ENCODE assay signal across 8 mouse cellular contexts in the genomic region with DNA sequence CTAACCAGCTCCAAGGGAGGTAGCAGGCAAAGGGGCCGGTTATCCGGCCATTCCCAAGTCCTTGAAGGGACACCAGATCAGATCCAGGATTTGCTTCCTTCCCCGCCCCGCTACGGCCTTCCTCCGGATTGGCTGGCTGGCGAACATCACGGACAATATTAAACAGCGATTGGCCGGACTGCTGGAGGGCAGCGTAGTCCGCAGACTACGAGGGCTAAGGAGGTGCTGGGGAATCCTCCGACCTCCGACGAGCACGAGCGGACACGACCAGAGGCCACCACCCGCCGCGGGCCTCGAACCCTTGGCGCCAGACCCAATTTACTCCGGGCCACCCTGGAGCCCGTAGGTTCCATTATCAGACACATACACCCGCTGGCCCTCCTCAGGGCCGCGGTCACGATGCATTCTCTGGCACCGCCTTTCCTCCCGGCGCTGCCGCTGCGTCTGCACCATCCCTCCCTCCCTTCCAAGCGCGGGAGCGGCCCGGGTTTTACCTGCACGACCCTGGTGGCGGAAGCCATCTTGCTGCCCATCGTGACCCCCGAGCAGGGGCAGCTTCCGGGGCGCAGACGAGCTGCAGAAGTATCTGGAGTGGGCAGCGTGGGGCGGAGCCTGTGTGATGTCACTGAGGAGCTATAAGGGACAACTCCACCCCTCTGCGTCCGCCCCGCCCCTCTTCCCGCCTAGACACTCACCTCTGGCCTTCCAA. TPM values are rescaled to one million over a fixed set of nuclear protein-coding genes. Genes with fewer than 3 reads are reported as not detected.
A peak's percentile ranks its signal among the peaks of the same experiment; 100 is the strongest.
DNase-seq lines count a peak whose midpoint lies in the region; ATAC-seq and TF ChIP-seq lines count a peak whose summit lies in the region.

Mrps36 (minus strand) TSS at position 624 of the 709 bp plus-strand sequence.

- peak within 1 kb of the TSS; percentile 91 for H3K27ac ChIP-seq in forebrain, embryonic 13.5 days
- H3K27ac ChIP-seq in liver, postnatal 0 days (ENCODE audit: low read depth) = peak within 1 kb of the TSS; percentile 94
- H3K27ac ChIP-seq in neural tube, embryonic 14.5 days (ENCODE audit: low read depth, low read length) = peak within 1 kb of the TSS; percentile 94

- no peaks in the 10 kb centered on the region for H3K9me3 ChIP-seq in E14TG2a.4 (ENCODE audit: low read length)
- no peaks in the 10 kb centered on the region for H3K9me3 ChIP-seq in forebrain, embryonic 13.5 days (replicated peaks)
- no peaks in the 10 kb centered on the region for H3K9me3 ChIP-seq in liver, postnatal 0 days (ENCODE audit: low read length)
- no peaks in the 10 kb centered on the region for H3K9me3 ChIP-seq in neural tube, embryonic 14.5 days (ENCODE audit: control insufficient read depth, low read length)

- no peak for TF ChIP-seq CTCF in E14TG2a.4 (conservative IDR thresholded peaks at IDR 0.05; ENCODE audit: low read length)
- no peak for TF ChIP-seq CTCF in liver, postnatal 0 days (IDR thresholded peaks at IDR 0.05; ENCODE audit: low read depth)

- peak; percentile 46; the same call in 1 of the 2 replicates for TF ChIP-seq EP300 in liver, postnatal 0 days (IDR thresholded peaks at IDR 0.05; ENCODE audit: low read depth)

- WGBS in forebrain, embryonic 13.5 days = 0% methylated on average over 52 of the region's 52 CpGs
- under 1% methylated on average over 52 of the region's 52 CpGs for WGBS in large intestine, adult 2 months
- under 1% methylated on average over 52 of the region's 52 CpGs for WGBS in liver, postnatal 0 days (ENCODE audit: insufficient replicate concordance)
- WGBS in neural tube, embryonic 14.5 days = under 1% methylated on average over 52 of the region's 52 CpGs

- peak within 1 kb of the TSS; percentile 97 for H3K4me3 ChIP-seq in E14TG2a.4 (replicated peaks; ENCODE audit: low read length)
- H3K4me3 ChIP-seq in forebrain, embryonic 13.5 days = peak within 1 kb of the TSS; percentile 78
- H3K4me3 ChIP-seq in liver, postnatal 0 days (ENCODE audit: low read depth, low read length) = peak within 1 kb of the TSS; percentile 80
- peak within 1 kb of the TSS; percentile 55 for H3K4me3 ChIP-seq in neural tube, embryonic 14.5 days (ENCODE audit: low read depth, low read length)

- peaks cover 3% of the 10 kb centered on the region; the same call in 1 of the 2 replicates for H3K36me3 ChIP-seq in E14TG2a.4 (ENCODE audit: insufficient read depth, low read length)
- H3K36me3 ChIP-seq in forebrain, embryonic 13.5 days (ENCODE audit: poor library complexity, severe bottlenecking) = no peaks in the 10 kb centered on the region
- H3K36me3 ChIP-seq in liver, postnatal 0 days (replicated peaks; ENCODE audit: insufficient read depth, low read length) = no peaks in the 10 kb centered on the region
- H3K36me3 ChIP-seq in neural tube, embryonic 14.5 days (ENCODE audit: control insufficient read depth, insufficient read depth, low read length) = no peaks in the 10 kb centered on the region

- H3K9ac ChIP-seq in forebrain, embryonic 13.5 days = peak within 1 kb of the TSS; percentile 87
- peak within 1 kb of the TSS; percentile 81 for H3K9ac ChIP-seq in liver, postnatal 0 days (replicated peaks)
- peak within 1 kb of the TSS; percentile 80 for H3K9ac ChIP-seq in neural tube, embryonic 14.5 days (replicated peaks; ENCODE audit: low read depth, low read length)

- no peaks in the 10 kb centered on the region for H3K27me3 ChIP-seq in E14TG2a.4 (ENCODE audit: insufficient read depth, low read length)
- no peaks in the 10 kb centered on the region for H3K27me3 ChIP-seq in forebrain, embryonic 13.5 days
- no peaks in the 10 kb centered on the region for H3K27me3 ChIP-seq in liver, postnatal 0 days (ENCODE audit: insufficient read depth, low read length)
- no peaks in the 10 kb centered on the region for H3K27me3 ChIP-seq in neural tube, embryonic 14.5 days (ENCODE audit: control insufficient read depth, insufficient read depth, low read length)

- ATAC-seq in forebrain, embryonic 13.5 days = peak; percentile 95
- ATAC-seq in liver, postnatal 0 days = peak; percentile 89
- ATAC-seq in neural tube, embryonic 14.5 days (ENCODE audit: low read depth) = peak; percentile 98

- peak; percentile 96 for DNase-seq in c-Kit-positive CD71-positive TER-119-positive erythroid progenitor cells, embryonic 14.5 days (ENCODE audit: low spot score)
- DNase-seq in heart, postnatal 10 days = peak; percentile 96
- DNase-seq in large intestine, adult 2 months (ENCODE audit: low read depth, low spot score) = peak; percentile 89
- DNase-seq in liver, postnatal 0 days = peak; percentile 96
- DNase-seq in testis, postnatal 10 days (ENCODE audit: low spot score) = peak; percentile 97

- intact Hi-C loops in heart, postnatal 10 days (cut with DNase I) = loop anchor here (1.0 kb wide), 2 partner anchors 14 to 89 kb away; partner anchors contain the start of genes Cdk7 and Slc30a5

- H3K4me2 ChIP-seq in forebrain, embryonic 13.5 days = peak within 1 kb of the TSS; percentile 68
- H3K4me2 ChIP-seq in liver, postnatal 0 days (ENCODE audit: low read depth, low read length) = peak within 1 kb of the TSS; percentile 82
- H3K4me2 ChIP-seq in neural tube, embryonic 14.5 days (ENCODE audit: low read depth, low read length) = peak within 1 kb of the TSS; percentile 51

- H3K4me1 ChIP-seq in E14TG2a.4 (replicated peaks; ENCODE audit: low read depth, low read length) = peaks cover 37% of the 10 kb centered on the region
- H3K4me1 ChIP-seq in forebrain, embryonic 13.5 days = peaks cover 8% of the 10 kb centered on the region
- peaks cover 13% of the 10 kb centered on the region for H3K4me1 ChIP-seq in liver, postnatal 0 days (ENCODE audit: insufficient read depth)
- peaks cover 5% of the 10 kb centered on the region; the same call in 1 of the 2 replicates for H3K4me1 ChIP-seq in neural tube, embryonic 14.5 days (ENCODE audit: control insufficient read depth, insufficient read depth, low read length)

RNA-seq across cellular contexts. Expression of gene Mrps36, which starts in this region (rescaled TPM):
- polyA plus RNA-seq in forebrain, embryonic 13.5 days (2015; fragmentation: Nextera tagmentation; extraction: Ambion mirVana) = 128 and 142 TPM in 2 replicates
- total RNA-seq in heart, postnatal 10 days (2021) = 100 to 1,000 TPM; 163 to 174 TPM
- polyA plus RNA-seq in large intestine, adult 2 months (2012; rRNA removed) = 76.6 and 88.6 TPM in 2 replicates
- polyA plus RNA-seq in liver, postnatal 0 days (2015; fragmentation: Nextera tagmentation; extraction: Ambion mirVana) = 120 and 126 TPM in 2 replicates
- polyA plus RNA-seq in neural tube, embryonic 14.5 days (2014; fragmentation: Nextera tagmentation; extraction: Ambion mirVana) = 156 and 169 TPM in 2 replicates

Comparison
In these comparisons a context has a peak if more than half of its experiments do, and no peak if none do; other contexts are left out.
1. Peak in every context shown above with its lines: DNase-seq, ATAC-seq, H3K4me3 ChIP-seq and H3K27ac ChIP-seq.